15 mouse cellular contexts compared by ENCODE assay signal in genomic region chr10:17111071-17111470, GRCm38 (mm10).
"Had no signal": no experiment of that assay in that cellular context is flagged by ENCODE, and none has a peak within 500 bp of the region (broad histone marks: within the 10 kb centered on the region; RNA-seq: fewer than 3 reads in every experiment).

No protein-coding gene starts in this region.

- H3K4me3 ChIP-seq: limb, embryonic 12.5 days; limb, embryonic 15.5 days; megakaryocyte, embryonic 14.5 days; midbrain, embryonic 10.5 days; midbrain, embryonic 13.5 days had no signal

- H3K36me3 ChIP-seq: limb, embryonic 12.5 days; limb, embryonic 15.5 days; midbrain, embryonic 10.5 days; midbrain, embryonic 13.5 days had no signal

- H3K27me3 ChIP-seq: limb, embryonic 12.5 days; limb, embryonic 15.5 days; megakaryocyte, embryonic 14.5 days; midbrain, embryonic 13.5 days had no signal

- DNase-seq: kidney, adult 8-10 months; kidney, postnatal 14 days; kidney, postnatal 4 days; left cerebral cortex, postnatal 4 days; liver, postnatal 0 days; lung, embryonic 14.5 days; lung, postnatal 10 days; lung, postnatal 36 days; thymus, adult 18-20 months had no signal

- ATAC-seq: liver, postnatal 0 days; midbrain, embryonic 13.5 days; midbrain, embryonic 16.5 days had no signal
